Mouse (Mus musculus) forebrain, embryonic 15.5 days (tissue): ENCODE results near the gene Fchsd2. TPM values are rescaled to one million over a fixed set of nuclear protein-coding genes. Genes with fewer than 3 reads are reported as not detected.
A peak's percentile ranks its signal among the peaks of the same experiment; 100 is the strongest.
"Not testable (repeated sequence)": the region's sequence is repeated elsewhere in the genome, so short reads cannot be mapped to it uniquely, and the experiment has no call there.

Source experiments
- ATAC-seq: fragments of 200-750 bp; cut with Nextera tagmentation; replicated peaks from 2 replicates; pipeline ENCODE4 v1.8.0; 2017; ENCODE audit warnings: mild to moderate bottlenecking, moderate TSS enrichment, moderate library complexity
- H3K27ac ChIP-seq: fragments of 300-500 bp; sonication (generic); replicated peaks from 2 replicates; pipeline ENCODE4 v1.5.1; 2015; ENCODE audit warnings: mild to moderate bottlenecking, inconsistent platforms
- H3K27me3 ChIP-seq: fragments of 300-500 bp; sonication (generic); 2 replicates; pipeline ENCODE4 v1.6.1; 2015; ENCODE audit warnings: inconsistent platforms
- H3K36me3 ChIP-seq: fragments of 300-500 bp; sonication (generic); 2 replicates; pipeline ENCODE4 v1.6.1; 2015; ENCODE audit warnings: mild to moderate bottlenecking, inconsistent platforms
- H3K4me1 ChIP-seq: fragments of 300-500 bp; sonication (generic); 2 replicates; pipeline ENCODE4 v1.6.1; 2015; ENCODE audit warnings: inconsistent platforms
- H3K4me2 ChIP-seq: fragments of 300-500 bp; sonication (generic); replicated peaks from 2 replicates; pipeline ENCODE4 v1.6.1; 2015; ENCODE audit warnings: mild to moderate bottlenecking, inconsistent platforms
- H3K4me3 ChIP-seq: fragments of 300-500 bp; sonication (generic); 2 replicates; pipeline ENCODE4 v1.5.1; 2015; ENCODE audit warnings: mild to moderate bottlenecking, inconsistent platforms
- H3K9ac ChIP-seq: fragments of 300-500 bp; sonication (generic); replicated peaks from 2 replicates; pipeline ENCODE4 v1.6.1; 2015; ENCODE audit warnings: mild to moderate bottlenecking, inconsistent platforms
- H3K9me3 ChIP-seq: fragments of 300-500 bp; sonication (generic); 2 replicates; pipeline ENCODE4 v1.6.1; 2016; ENCODE audit warnings: inconsistent platforms
- WGBS: fragments of 180-500 bp; shearing (Covaris S2); methylation state at CpG from one replicate; pipeline ENCODE4 v1.1.7; 2015; ENCODE audit warnings: mixed read lengths; 5-methylcytosine and 5-hydroxymethylcytosine counted together
- polyA plus RNA-seq: library from polyadenylated mRNA; unstranded; fragments of >200 nt; fragmentation: Nextera tagmentation; extraction: Ambion mirVana; gene quantifications from 2 replicates; pipeline ENCODE4 v1.2.1, GENCODE M21; 2015

Fchsd2 gene
- polyA plus RNA-seq, 1 experiment from 2014 or later: 45.2 TPM

DNA sequence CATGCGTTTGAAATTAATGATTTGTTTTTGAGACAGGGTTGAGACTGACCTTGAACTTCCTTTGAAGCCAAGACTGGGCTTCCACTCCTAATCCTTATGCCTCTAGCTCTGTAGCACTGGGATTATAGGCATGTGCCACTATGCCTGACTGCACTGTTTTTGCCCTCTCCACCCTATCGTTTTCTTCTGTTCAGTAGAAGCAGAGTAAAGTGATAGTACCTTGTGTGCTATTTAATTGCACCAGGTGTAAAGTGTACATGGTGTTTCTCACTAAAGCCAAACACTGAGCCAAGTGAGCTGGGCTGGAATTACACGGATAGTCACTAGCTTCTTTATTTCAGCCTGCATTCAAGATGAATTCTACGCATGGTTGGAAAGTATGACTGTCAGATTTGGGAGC is 35.9 kb downstream of the Fchsd2 start:
- Histone ChIP-seq H3K4me3 (no peak overlapping the region), H3K9ac (no peak overlapping the region), H3K4me1 (peaks cover 16% of the 10 kb centered on the region), H3K36me3 (no peaks in the 10 kb centered on the region), H3K4me2 (no peak overlapping the region), H3K27ac (no peak overlapping the region), H3K27me3 (no peaks in the 10 kb centered on the region), H3K9me3 (no peaks in the 10 kb centered on the region)
- WGBS: 83% methylated on average over 4 of the region's 4 CpGs
- no peak for ATAC-seq

GRCm38 (mm10) chr7:101130646-101131045 is 38.0 kb downstream of the Fchsd2 start:
- H3K4me3 ChIP-seq: no peak overlapping the region
- ATAC-seq: no peak
- no peak overlapping the region for H3K27ac ChIP-seq
- H3K4me2 ChIP-seq: no peak overlapping the region
- H3K27me3 ChIP-seq: no peaks in the 10 kb centered on the region
- peaks cover 16% of the 10 kb centered on the region for H3K4me1 ChIP-seq
- H3K36me3 ChIP-seq: 0 out of 2 replicates have a peak, but pooled peaks cover 2% of the 10 kb centered on the region
- no peaks in the 10 kb centered on the region for H3K9me3 ChIP-seq
- no peak overlapping the region for H3K9ac ChIP-seq
- 42% methylated on average over 3 of the region's 3 CpGs for WGBS

DNA sequence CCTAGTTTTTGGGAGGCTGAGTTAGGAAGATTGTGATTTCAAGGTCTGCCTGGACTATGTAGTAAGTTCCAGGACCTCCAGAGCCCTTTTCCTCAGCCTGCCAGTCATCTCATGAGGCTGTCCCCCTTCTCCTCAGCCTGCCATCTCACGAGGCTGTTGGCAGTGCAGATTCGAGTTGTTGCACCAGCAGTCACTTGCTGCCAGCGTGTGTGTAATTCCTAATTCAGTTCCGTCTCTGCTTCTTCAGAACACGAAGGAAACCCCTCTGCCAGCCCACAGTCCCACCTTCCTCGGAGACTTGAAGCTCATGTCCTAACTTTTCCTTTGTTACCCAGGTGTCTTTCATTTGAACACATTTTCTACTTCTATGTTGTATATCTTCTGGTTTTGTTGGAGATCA is 38.6 kb downstream of the Fchsd2 start:
- Histone ChIP-seq H3K4me3 (no peak overlapping the region), H3K36me3 (0 out of 2 replicates have a peak, but pooled peaks cover 2% of the 10 kb centered on the region), H3K9me3 (no peaks in the 10 kb centered on the region), H3K9ac (no peak overlapping the region), H3K4me1 (peaks cover 16% of the 10 kb centered on the region), H3K27me3 (no peaks in the 10 kb centered on the region), H3K27ac (no peak overlapping the region), H3K4me2 (no peak overlapping the region)
- 62% methylated on average over 6 of the region's 6 CpGs for WGBS
- no peak for ATAC-seq

DNA sequence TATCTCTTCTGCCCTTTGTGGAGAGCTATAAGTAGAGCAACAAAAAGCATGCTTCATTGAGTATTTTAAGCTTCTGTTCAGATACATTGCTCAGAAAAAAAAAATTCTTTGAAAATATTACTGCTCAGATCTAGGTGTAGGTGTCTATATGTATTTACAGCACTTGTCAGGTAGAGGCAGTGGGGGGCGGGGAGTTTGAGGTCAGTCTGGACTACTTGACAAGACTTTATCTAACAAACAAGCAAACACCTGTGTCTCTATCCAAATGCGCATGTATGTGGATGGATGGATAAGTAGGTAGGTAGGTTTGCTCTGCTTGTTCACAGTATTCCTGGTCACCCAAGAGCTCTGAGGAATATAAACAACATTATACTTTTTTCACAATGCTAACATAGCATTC is 40.9 kb downstream of the Fchsd2 start:
- no peak for ATAC-seq
- Histone ChIP-seq H3K27me3 (no peaks in the 10 kb centered on the region), H3K36me3 (0 out of 2 replicates have a peak, but pooled peaks cover 2% of the 10 kb centered on the region), H3K4me3 (no peak overlapping the region), H3K9ac (no peak overlapping the region), H3K4me2 (no peak overlapping the region), H3K9me3 (no peaks in the 10 kb centered on the region), H3K27ac (no peak overlapping the region), H3K4me1 (peaks cover 13% of the 10 kb centered on the region)
- 97% methylated on average over 2 of the region's 2 CpGs for WGBS

DNA sequence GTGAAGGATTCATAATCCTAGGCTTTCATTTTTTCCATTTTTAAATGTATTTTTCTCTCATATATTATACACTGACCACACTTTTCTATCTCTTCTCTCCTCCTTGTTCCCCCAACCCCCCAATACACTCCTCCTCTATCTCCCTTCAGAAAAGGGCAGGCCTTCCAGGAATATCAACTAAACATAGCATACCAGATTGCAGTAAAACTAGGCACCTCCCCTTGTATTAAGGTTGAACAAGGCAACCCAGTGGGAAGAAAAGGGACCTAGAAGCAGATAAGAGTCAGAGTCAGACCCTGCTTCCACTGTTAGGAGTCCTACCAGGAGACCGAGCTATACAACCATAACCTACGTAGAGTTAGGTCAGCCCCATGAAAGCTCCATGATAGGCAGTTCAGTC is 41.5 kb downstream of the Fchsd2 start:
- no peaks in the 10 kb centered on the region for H3K27me3 ChIP-seq
- WGBS: 94% methylated on average over 2 of the region's 2 CpGs
- no peak overlapping the region for H3K27ac ChIP-seq
- no peak for ATAC-seq
- H3K4me1 ChIP-seq: peaks cover 13% of the 10 kb centered on the region
- no peak overlapping the region for H3K4me3 ChIP-seq
- no peak overlapping the region for H3K9ac ChIP-seq
- H3K9me3 ChIP-seq: no peaks in the 10 kb centered on the region
- no peak overlapping the region for H3K4me2 ChIP-seq
- 0 out of 2 replicates have a peak, but pooled peaks cover 2% of the 10 kb centered on the region for H3K36me3 ChIP-seq

DNA sequence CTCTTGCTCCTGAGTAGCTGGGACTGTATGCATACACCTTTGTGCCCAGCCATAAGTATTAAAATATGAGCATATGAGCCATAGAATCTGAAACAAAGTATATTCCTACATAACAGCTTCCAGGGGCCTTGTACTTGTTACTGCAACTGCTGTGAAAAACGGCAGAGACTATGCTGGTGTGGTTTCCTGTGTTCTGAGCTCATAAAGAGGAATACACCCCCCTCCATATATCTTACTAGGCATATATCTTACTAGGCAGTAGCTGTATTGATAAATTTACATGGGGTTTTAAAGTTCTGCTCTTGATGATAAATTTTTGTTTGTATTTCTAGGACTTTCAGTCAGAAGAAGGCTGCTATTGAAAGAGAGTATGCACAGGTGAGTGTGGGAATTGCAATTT is 46.2 kb downstream of the Fchsd2 start:
- H3K4me2 ChIP-seq: no peak overlapping the region
- 62% methylated on average over 1 of the region's 1 CpGs for WGBS
- ATAC-seq: no peak
- no peaks in the 10 kb centered on the region for H3K9me3 ChIP-seq
- H3K27ac ChIP-seq: no peak overlapping the region
- H3K4me1 ChIP-seq: 0 out of 2 replicates have a peak, but pooled peaks cover 4% of the 10 kb centered on the region
- H3K4me3 ChIP-seq: no peak overlapping the region
- H3K27me3 ChIP-seq: no peaks in the 10 kb centered on the region
- H3K36me3 ChIP-seq: peaks cover 15% of the 10 kb centered on the region; the same call in 1 of the 2 replicates
- no peak overlapping the region for H3K9ac ChIP-seq

DNA sequence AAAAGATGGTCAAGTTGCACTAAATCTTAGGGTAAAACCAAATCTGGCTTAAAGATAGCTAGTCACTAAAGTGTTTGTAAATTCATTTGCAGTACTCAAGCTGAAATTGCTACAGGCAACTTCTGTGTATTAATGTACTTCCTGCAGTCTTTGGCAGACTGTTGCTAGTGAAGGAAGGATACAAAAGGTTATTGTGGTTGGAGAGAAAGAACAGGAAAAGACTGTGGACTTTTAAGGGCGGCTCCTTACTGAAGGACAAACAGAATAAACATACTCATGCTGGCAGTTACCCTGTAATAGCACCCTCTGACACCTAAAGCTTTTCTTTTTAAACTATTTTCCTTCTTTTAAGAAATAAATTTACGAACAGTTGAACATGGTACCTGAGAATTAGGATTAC is 50.2 kb downstream of the Fchsd2 start:
- Histone ChIP-seq H3K9ac (no peak overlapping the region), H3K27me3 (no peaks in the 10 kb centered on the region)

GRCm38 (mm10) chr7:101144222-101144621 is 51.6 kb downstream of the Fchsd2 start:
- no peaks in the 10 kb centered on the region for H3K27me3 ChIP-seq
- no peak overlapping the region for H3K4me3 ChIP-seq
- no peaks in the 10 kb centered on the region for H3K9me3 ChIP-seq
- H3K27ac ChIP-seq: no peak overlapping the region
- ATAC-seq: no peak
- H3K4me2 ChIP-seq: no peak overlapping the region
- WGBS: 86% methylated on average over 2 of the region's 2 CpGs
- 0 out of 2 replicates have a peak, but pooled peaks cover 4% of the 10 kb centered on the region for H3K4me1 ChIP-seq
- H3K36me3 ChIP-seq: peaks cover 13% of the 10 kb centered on the region; the same call in 1 of the 2 replicates
- no peak overlapping the region for H3K9ac ChIP-seq

More for the DNA sequence above, 50.2 kb downstream of the Fchsd2 start:
- H3K4me2 ChIP-seq: no peak overlapping the region
- H3K36me3 ChIP-seq: peaks cover 13% of the 10 kb centered on the region; the same call in 1 of the 2 replicates
- WGBS: 46% methylated on average over 2 of the region's 2 CpGs
- H3K4me1 ChIP-seq: 0 out of 2 replicates have a peak, but pooled peaks cover 4% of the 10 kb centered on the region
- no peak overlapping the region for H3K27ac ChIP-seq
- no peak overlapping the region for H3K4me3 ChIP-seq
- ATAC-seq: no peak
- no peaks in the 10 kb centered on the region for H3K9me3 ChIP-seq

GRCm38 (mm10) chr7:101149039-101149438 is 56.4 kb downstream of the Fchsd2 start:
- no peak for ATAC-seq
- no peaks in the 10 kb centered on the region for H3K4me1 ChIP-seq
- no peaks in the 10 kb centered on the region for H3K36me3 ChIP-seq
- H3K27ac ChIP-seq: no peak overlapping the region
- no peak overlapping the region for H3K4me3 ChIP-seq
- H3K27me3 ChIP-seq: no peaks in the 10 kb centered on the region
- H3K4me2 ChIP-seq: no peak overlapping the region
- 82% methylated on average over 3 of the region's 3 CpGs for WGBS
- H3K9ac ChIP-seq: no peak overlapping the region
- H3K9me3 ChIP-seq: no peaks in the 10 kb centered on the region

DNA sequence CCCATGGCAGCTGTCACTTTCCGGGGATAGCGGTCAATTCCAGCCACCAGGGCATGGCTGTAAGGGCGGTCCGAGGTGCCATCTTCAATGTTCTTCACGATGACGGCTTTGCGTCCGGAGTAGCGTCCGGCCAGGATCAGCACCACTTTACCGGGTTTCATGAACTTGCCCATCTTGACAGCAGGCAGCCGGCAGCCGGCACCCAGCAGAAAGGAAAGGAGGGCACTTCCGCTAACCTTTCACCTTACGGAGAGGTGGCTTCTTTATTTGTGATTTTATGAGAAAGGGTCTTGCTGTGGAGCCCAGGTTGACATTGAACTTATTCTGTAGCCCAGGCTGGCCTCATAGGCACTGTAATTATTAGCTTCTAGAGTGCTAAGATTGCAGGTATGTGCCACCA is 62.2 kb downstream of the Fchsd2 start:
- ATAC-seq, H3K9me3 ChIP-seq, H3K27me3 ChIP-seq, H3K4me3 ChIP-seq, H3K9ac ChIP-seq, H3K27ac ChIP-seq, H3K4me1 ChIP-seq, H3K4me2 ChIP-seq, H3K36me3 ChIP-seq: not testable (repeated sequence)
- WGBS: 96% methylated on average over 15 of the region's 15 CpGs

DNA sequence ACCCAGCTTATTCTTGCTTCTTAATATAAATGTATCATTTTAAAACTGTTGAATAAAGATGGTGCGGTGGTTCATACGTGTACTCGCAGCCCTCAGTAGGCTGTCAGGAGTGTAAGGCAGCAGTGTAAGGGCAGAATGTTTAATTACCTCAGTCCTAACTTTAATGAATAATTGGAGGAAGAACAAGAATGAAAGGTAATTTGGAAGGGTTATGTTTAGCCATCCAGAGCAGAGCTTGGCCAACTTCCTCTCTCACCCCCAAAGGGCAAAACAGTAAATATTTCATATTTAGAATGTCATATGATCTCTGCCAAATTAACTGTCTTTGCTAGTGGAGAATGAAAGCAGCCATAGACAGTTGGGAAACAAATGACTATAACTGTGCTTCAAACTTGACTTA is 62.6 kb downstream of the Fchsd2 start:
- Histone ChIP-seq H3K27me3 (no peaks in the 10 kb centered on the region), H3K27ac (no peak overlapping the region), H3K4me1 (peaks cover 11% of the 10 kb centered on the region), H3K4me3 (no peak overlapping the region), H3K36me3 (no peaks in the 10 kb centered on the region), H3K4me2 (no peak overlapping the region), H3K9ac (no peak overlapping the region), H3K9me3 (no peaks in the 10 kb centered on the region)
- 53% methylated on average over 3 of the region's 3 CpGs for WGBS
- ATAC-seq: no peak

GRCm38 (mm10) chr7:101160266-101160665 is 67.6 kb downstream of the Fchsd2 start:
- H3K36me3 ChIP-seq: no peaks in the 10 kb centered on the region
- peak overlapping the region; percentile 59 for H3K27ac ChIP-seq
- peak; percentile 75; the same call in 1 of the 2 replicates for ATAC-seq
- no peak overlapping the region for H3K4me3 ChIP-seq
- H3K4me1 ChIP-seq: peaks cover 15% of the 10 kb centered on the region
- no peaks in the 10 kb centered on the region for H3K27me3 ChIP-seq
- no peak overlapping the region for H3K4me2 ChIP-seq
- H3K9me3 ChIP-seq: no peaks in the 10 kb centered on the region
- no peak overlapping the region for H3K9ac ChIP-seq
- WGBS: 3% methylated on average over 2 of the region's 2 CpGs

GRCm38 (mm10) chr7:101162781-101163180 is 70.1 kb downstream of the Fchsd2 start:
- no peaks in the 10 kb centered on the region for H3K9me3 ChIP-seq
- 56% methylated on average over 1 of the region's 1 CpGs for WGBS
- ATAC-seq: no peak

More at GRCm38 (mm10) chr7:101162781-101163180, 70.1 kb downstream of the Fchsd2 start:
- Histone ChIP-seq H3K4me3 (no peak overlapping the region), H3K36me3 (no peaks in the 10 kb centered on the region), H3K9ac (no peak overlapping the region), H3K27me3 (no peaks in the 10 kb centered on the region), H3K4me2 (no peak overlapping the region), H3K27ac (no peak overlapping the region), H3K4me1 (peaks cover 11% of the 10 kb centered on the region; the same call in 1 of the 2 replicates)
